Mouse (Mus musculus) embryonic facial prominence, embryonic 13.5 days (tissue): ENCODE results near the gene Slamf7. TPM values are rescaled to one million over a fixed set of nuclear protein-coding genes. Genes with fewer than 3 reads are reported as not detected.
"Not testable (repeated sequence)": the region's sequence is repeated elsewhere in the genome, so short reads cannot be mapped to it uniquely, and the experiment has no call there.

Source experiments
- ATAC-seq: fragments of 200-750 bp; cut with Nextera tagmentation; 2 replicates; pipeline ENCODE4 v1.8.0; 2017; ENCODE audit warnings: low read depth; ENCODE audit not compliant: insufficient number of reproducible peaks, insufficient read depth, low FRiP score, low TSS enrichment
- H3K27ac ChIP-seq: fragments of 300-500 bp; sonication (generic); 2 replicates; pipeline ENCODE4 v1.5.1; 2015; ENCODE audit warnings: moderate library complexity, mild to moderate bottlenecking, inconsistent platforms
- H3K27me3 ChIP-seq: fragments of 300-500 bp; sonication (generic); 2 replicates; pipeline ENCODE4 v1.6.1; 2015; ENCODE audit warnings: mild to moderate bottlenecking, inconsistent platforms
- H3K36me3 ChIP-seq: fragments of 300-500 bp; sonication (generic); 2 replicates; pipeline ENCODE4 v1.6.1; 2015; ENCODE audit warnings: mild to moderate bottlenecking, inconsistent platforms
- H3K4me1 ChIP-seq: fragments of 300-500 bp; sonication (generic); 2 replicates; pipeline ENCODE4 v1.6.1; 2015; ENCODE audit warnings: inconsistent platforms
- H3K4me2 ChIP-seq: fragments of 300-500 bp; sonication (generic); 2 replicates; pipeline ENCODE4 v1.6.1; 2015; ENCODE audit warnings: moderate library complexity, mild to moderate bottlenecking, inconsistent platforms
- H3K4me3 ChIP-seq: fragments of 300-500 bp; sonication (generic); 2 replicates; pipeline ENCODE4 v1.5.1; 2015; ENCODE audit warnings: mild to moderate bottlenecking, inconsistent platforms
- H3K9ac ChIP-seq: fragments of 300-500 bp; sonication (generic); 2 replicates; pipeline ENCODE4 v1.6.1; 2015; ENCODE audit warnings: mild to moderate bottlenecking, inconsistent platforms
- H3K9me3 ChIP-seq: fragments of 300-500 bp; sonication (generic); 2 replicates; pipeline ENCODE4 v1.6.1; 2016; ENCODE audit warnings: inconsistent platforms
- WGBS: fragments of 180-500 bp; shearing (Covaris S2); methylation state at CpG from one replicate; pipeline ENCODE4 v1.1.7; 2015; ENCODE audit warnings: mixed read lengths; 5-methylcytosine and 5-hydroxymethylcytosine counted together
- polyA plus RNA-seq: library from polyadenylated mRNA; unstranded; fragments of >200 nt; fragmentation: Nextera tagmentation; extraction: Ambion mirVana; gene quantifications from 2 replicates; pipeline ENCODE4 v1.2.1, GENCODE M21; 2015

The Slamf7 gene
- polyA plus RNA-seq, result not detected in 2 replicates

DNA sequence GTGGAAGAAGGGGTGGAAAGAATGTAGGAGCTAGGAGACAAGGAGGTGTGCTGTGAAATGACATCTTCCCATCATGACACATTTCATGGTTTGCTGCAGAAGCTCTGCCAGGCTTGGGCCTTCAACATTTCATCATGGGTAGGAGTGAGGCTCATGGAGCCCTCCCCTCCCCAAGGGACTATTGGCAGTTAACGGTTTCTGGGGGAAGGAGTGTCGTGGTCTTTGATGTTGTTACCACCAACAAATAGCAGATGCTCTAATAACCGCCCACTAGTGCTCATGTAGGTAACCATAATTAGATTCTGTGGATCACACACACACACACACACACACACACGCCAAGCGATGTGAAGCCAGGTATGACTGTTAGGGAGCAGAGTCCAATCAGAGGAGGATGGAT, at the start of gene Slamf7:
Gene Slamf7, minus strand, starts transcription at position 302 of the 400 bp plus-strand sequence.
- WGBS, result 85% methylated on average over 5 of the region's 5 CpGs
- no peaks in the 10 kb centered on the region for H3K36me3 ChIP-seq
- no peaks in the 10 kb centered on the region for H3K9me3 ChIP-seq

DNA sequence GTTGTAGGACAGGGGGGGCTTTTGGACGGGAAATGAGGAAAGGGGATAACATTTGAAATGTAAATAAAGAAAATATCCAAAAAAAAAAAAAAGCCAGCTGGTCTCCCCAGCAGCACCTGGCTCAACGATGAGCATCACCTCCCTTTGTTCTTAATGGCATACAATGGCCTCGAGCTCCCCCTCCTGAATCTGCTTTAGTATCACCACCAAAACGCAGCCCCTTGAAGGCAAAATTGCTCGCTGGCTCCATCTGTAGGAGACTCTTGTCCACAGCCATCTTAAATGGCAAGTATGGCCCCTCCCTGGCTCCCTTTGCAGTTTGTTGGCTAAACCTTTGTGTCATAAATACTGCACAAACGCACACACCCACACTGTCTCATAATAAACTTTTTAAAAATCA, 46.1 kb upstream of the Slamf7 start:
- Histone ChIP-seq H3K4me1 (no peaks in the 10 kb centered on the region), H3K36me3 (no peaks in the 10 kb centered on the region), H3K4me3 (no peak overlapping the region), H3K9me3 (no peaks in the 10 kb centered on the region), H3K27me3 (no peaks in the 10 kb centered on the region), H3K27ac (no peak overlapping the region), H3K4me2 (no peak overlapping the region), H3K9ac (no peak overlapping the region)
- no peak for ATAC-seq
- WGBS, result 19% methylated on average over 6 of the region's 6 CpGs

More for the DNA sequence above, at the start of gene Slamf7:
- H3K27ac ChIP-seq, result no peak within 1 kb of the TSS
- H3K4me1 ChIP-seq, result no peaks in the 10 kb centered on the region
- no peaks in the 10 kb centered on the region for H3K27me3 ChIP-seq
- H3K4me2 ChIP-seq, result no peak within 1 kb of the TSS
- no peak within 1 kb of the TSS for H3K4me3 ChIP-seq
- H3K9ac ChIP-seq, result no peak within 1 kb of the TSS
- ATAC-seq, result no peak

DNA sequence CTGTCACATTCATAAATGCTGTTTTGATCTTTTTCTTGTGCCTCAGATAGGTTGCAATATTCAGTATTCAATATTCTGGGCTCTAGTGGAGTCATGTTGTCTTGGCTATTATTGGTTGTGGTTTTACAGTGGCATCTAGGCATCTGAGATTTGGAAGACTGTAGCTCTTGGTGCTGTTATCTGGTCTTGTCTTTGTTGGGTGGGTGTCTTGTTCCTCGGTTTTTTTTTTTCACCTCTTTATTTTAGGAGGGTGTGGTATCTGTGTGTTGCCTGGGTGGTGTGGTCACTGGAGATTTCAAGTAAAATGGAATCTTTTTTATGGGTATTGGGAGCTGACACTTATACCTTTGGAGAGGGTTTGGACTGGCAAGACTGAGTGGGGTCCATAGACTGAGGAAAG, 41.1 kb upstream of the Slamf7 start:
- Histone ChIP-seq H3K27me3 (no peaks in the 10 kb centered on the region), H3K4me2 (no peak overlapping the region), H3K9ac (no peak overlapping the region), H3K27ac (no peak overlapping the region), H3K36me3 (no peaks in the 10 kb centered on the region), H3K4me3 (no peak overlapping the region), H3K4me1 (no peaks in the 10 kb centered on the region), H3K9me3 (0 out of 2 replicates have a peak, but pooled peaks cover 4% of the 10 kb centered on the region)
- 61% methylated on average over 1 of the region's 1 CpGs for WGBS
- no peak for ATAC-seq

DNA sequence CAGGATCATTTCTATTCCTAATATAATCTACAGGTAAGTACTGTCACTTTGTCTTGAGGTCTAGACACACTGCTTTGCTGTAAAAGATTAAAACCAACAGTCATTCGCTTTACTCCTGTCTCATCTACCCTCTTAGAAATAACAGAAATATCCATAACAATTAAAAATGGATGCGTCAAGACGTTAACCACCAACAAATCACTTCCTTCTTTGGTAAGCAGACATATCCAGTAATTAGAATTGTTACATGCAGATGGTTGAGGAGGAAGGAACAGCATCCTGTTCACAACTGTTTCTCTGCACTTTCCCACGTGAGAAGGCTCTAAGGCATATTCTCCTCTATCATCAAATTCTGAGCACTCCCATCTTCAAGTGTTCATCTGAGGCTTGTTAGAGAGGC, 34.5 kb upstream of the Slamf7 start:
- no peak overlapping the region for H3K9ac ChIP-seq
- 81% methylated on average over 4 of the region's 4 CpGs for WGBS
- no peak overlapping the region for H3K27ac ChIP-seq
- no peak for ATAC-seq
- H3K4me2 ChIP-seq, result no peak overlapping the region
- no peaks in the 10 kb centered on the region for H3K27me3 ChIP-seq
- no peak overlapping the region for H3K4me3 ChIP-seq
- no peaks in the 10 kb centered on the region for H3K36me3 ChIP-seq
- H3K9me3 ChIP-seq, result 0 out of 2 replicates have a peak, but pooled peaks cover under 1% of the 10 kb centered on the region
- no peaks in the 10 kb centered on the region for H3K4me1 ChIP-seq

DNA sequence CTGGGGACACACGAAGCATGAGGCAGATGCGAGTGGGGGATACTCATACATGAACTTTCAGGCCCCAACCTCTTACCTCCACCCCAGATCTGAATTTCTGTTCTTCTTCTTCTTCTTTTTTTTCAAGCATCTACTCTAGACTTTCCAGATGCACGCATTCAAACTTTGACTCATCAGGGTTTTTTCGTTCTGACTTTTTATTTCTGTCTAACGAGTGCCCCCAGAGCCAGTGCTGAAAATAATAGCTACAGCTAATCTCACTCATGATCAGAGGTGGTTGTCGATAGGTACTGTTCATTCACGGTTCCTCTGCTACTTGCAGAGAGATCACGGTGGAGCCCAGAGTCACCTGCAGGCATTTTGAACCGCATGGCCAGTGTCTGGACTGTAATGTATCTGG, 32.1 kb upstream of the Slamf7 start:
- no peaks in the 10 kb centered on the region for H3K4me1 ChIP-seq
- H3K9me3 ChIP-seq, result no peaks in the 10 kb centered on the region
- no peaks in the 10 kb centered on the region for H3K36me3 ChIP-seq
- 90% methylated on average over 9 of the region's 9 CpGs for WGBS
- H3K27ac ChIP-seq, result no peak overlapping the region
- H3K27me3 ChIP-seq, result no peaks in the 10 kb centered on the region
- no peak overlapping the region for H3K4me2 ChIP-seq
- H3K4me3 ChIP-seq, result no peak overlapping the region
- no peak overlapping the region for H3K9ac ChIP-seq
- no peak for ATAC-seq

DNA sequence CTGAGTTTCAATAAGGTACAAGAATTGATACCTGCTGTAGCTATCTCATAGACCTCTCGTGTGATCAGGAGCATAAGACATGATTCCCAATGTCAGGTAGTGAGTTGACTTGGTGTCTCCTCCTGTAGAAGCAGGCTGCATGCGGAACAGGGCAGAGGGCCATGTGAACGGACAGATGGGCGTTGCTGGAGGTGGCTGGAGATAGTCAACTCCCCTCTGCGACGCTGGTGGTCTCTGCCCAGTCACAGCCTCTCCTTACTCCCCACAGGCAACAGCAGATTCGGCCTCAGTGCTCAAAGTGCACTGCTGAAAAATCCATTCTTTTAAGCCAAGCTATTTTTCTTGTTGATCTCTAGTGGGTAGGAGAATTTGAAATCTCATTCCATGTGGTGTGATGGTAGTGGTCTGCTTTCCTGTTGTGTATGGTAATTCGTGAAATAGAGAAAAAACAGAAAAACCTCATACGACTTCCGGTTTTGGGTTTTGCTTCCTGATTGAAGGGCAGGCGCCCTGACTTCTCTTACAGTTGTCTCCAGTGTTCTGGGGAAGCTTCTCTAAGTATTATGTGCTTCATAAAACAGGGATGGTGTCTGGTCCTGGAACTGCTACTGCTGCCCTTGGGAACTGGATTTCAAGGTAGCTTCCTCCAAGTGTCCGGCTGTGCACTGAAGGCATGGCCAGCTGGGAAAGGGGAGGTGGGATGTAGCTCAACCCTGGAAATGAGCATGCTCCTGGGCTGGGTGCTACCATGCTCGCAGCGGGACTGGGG, 28.9 kb upstream of the Slamf7 start, which contains the start of gene Cd48:
Gene Cd48, plus strand, starts transcription at position 479 of the 769 bp plus-strand sequence.
- ATAC-seq, result no peak

DNA sequence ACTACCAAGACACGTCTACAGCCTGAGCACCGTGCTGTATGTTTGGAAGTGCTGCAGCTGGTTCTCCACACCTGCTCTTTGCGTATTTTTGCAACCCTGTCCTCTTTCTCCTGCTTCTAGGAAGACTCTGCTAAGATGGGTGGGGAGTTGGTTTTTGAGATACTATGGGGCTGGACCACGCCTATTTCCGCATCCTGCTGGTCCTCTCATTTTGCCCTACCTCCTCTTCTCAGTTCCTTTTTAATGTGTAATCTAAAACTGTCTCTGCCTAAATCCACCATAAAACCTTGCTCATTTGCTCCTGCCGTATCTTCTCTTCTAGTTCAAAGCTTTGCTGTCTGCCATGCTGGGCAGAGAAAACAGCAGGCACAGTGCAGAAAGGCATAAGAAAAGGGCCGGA, 28.2 kb upstream of the Slamf7 start:
- H3K4me3 ChIP-seq, result no peak overlapping the region
- H3K36me3 ChIP-seq, result no peaks in the 10 kb centered on the region
- no peak overlapping the region for H3K4me2 ChIP-seq
- H3K9ac ChIP-seq, result no peak overlapping the region
- no peaks in the 10 kb centered on the region for H3K9me3 ChIP-seq
- H3K27ac ChIP-seq, result no peak overlapping the region
- ATAC-seq, result no peak
- WGBS, result 88% methylated on average over 7 of the region's 7 CpGs
- H3K4me1 ChIP-seq, result no peaks in the 10 kb centered on the region
- no peaks in the 10 kb centered on the region for H3K27me3 ChIP-seq

More for the DNA sequence above, 28.9 kb upstream of the Slamf7 start, which contains the start of gene Cd48:
- Histone ChIP-seq H3K4me1 (no peaks in the 10 kb centered on the region), H3K27me3 (no peaks in the 10 kb centered on the region), H3K27ac (no peak within 1 kb of the TSS), H3K36me3 (no peaks in the 10 kb centered on the region), H3K4me2 (no peak within 1 kb of the TSS), H3K9ac (no peak within 1 kb of the TSS), H3K4me3 (no peak within 1 kb of the TSS), H3K9me3 (no peaks in the 10 kb centered on the region)
- 85% methylated on average over 14 of the region's 14 CpGs for WGBS

DNA sequence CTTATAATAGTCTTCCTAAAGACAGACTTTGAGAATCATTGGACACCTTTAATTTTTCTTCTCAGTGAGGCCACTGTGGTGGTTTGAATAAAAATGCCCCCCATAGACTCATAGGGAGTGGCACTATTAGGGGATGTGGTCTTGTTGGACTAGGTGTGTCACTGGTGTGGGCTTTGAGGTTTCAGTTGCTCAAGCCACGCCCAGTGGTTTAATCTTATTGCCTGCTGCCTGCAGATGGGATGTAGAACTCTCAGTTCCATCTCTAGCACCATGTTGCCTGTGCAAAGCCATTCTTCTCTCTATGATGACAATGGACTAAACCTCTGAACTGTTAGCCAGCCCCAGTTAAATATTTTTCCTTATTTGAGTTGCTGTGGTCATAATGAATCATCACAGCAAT, 24.9 kb upstream of the Slamf7 start:
- Histone ChIP-seq H3K9me3 (no peaks in the 10 kb centered on the region), H3K9ac (no peak overlapping the region), H3K36me3 (no peaks in the 10 kb centered on the region), H3K4me1 (no peaks in the 10 kb centered on the region), H3K27me3 (no peaks in the 10 kb centered on the region), H3K4me3 (no peak overlapping the region), H3K27ac (no peak overlapping the region), H3K4me2 (no peak overlapping the region)
- ATAC-seq, result no peak
- 54% methylated on average over 1 of the region's 1 CpGs for WGBS

DNA sequence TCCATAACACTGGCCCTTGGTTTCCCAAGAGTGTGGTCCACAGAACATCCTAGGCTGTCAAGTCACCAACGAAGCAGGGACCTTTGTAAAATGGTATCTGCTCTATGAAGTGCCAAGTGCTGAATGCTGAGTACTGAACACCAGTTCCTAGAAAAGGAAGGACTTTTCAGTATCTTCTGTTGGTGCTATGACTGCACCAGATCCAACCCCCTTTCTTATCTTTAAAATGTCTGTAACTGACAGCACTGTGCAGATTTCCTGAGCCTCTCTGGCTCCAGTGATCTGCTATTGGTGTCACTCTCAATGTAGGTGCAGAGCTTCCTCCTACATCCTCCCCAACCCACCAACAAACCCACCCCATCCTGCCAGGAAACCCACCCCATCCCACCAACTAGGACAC, 21.6 kb upstream of the Slamf7 start:
- Histone ChIP-seq H3K4me1 (no peaks in the 10 kb centered on the region), H3K9me3 (no peaks in the 10 kb centered on the region), H3K4me3 (no peak overlapping the region), H3K27me3 (no peaks in the 10 kb centered on the region), H3K36me3 (no peaks in the 10 kb centered on the region), H3K4me2 (no peak overlapping the region), H3K27ac (no peak overlapping the region), H3K9ac (no peak overlapping the region)
- WGBS, result 72% methylated on average over 1 of the region's 1 CpGs
- ATAC-seq, result no peak

DNA sequence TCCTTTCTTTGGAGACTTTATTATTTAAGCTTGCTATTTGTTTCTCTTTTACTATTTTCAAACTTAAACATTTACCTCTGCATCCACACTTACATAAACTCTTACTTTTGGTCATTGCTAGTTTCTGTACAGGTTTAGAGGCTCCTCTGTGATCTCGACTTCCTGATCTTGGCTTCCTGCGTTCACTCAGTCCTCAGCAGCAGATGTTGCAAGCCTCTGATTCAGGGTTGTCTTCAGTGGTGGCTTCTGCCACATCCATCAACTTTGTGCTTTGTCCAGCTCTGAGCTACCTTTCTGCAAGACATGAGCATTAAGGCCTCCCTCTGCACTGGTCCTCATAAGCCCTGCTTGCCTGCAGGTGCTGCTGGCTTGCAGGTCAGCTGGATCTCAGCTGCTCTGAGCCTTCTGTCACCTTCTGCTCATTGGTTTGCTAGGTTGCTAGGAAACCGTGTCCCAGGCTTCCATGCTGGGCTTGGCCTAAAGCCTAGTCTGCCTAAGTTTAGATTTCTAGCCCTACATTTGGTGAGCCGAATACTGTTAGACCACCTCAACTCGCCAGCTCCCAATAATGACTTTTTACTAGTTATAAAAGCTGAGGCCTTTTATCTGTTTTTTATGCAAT, 20.1 kb upstream of the Slamf7 start:
- no peak for ATAC-seq

DNA sequence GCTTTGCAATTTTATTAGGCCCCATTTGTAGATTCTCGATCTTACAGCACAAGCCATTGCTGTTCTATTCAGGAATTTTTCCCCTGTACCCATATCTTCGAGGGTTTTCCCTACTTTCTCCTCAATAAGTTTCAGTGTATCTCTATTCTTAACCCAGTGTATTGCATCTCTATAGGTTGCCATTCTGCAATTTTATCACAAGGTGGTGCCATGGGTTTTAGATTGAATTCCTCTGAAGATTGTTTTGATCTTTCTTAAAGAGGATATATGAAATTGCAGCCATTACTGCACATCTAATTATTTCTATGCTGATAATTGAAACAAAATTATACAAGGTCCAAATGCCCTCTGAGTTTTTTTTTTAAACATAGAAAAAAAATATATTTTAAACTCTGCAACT, 19.6 kb upstream of the Slamf7 start:
- not testable (repeated sequence) for H3K27ac ChIP-seq, H3K36me3 ChIP-seq, H3K4me2 ChIP-seq, H3K27me3 ChIP-seq, H3K9ac ChIP-seq, ATAC-seq, H3K4me1 ChIP-seq, H3K4me3 ChIP-seq, H3K9me3 ChIP-seq
- 75% methylated on average over 2 of the region's 2 CpGs for WGBS

More for the DNA sequence above, 20.1 kb upstream of the Slamf7 start:
- 78% methylated on average over 5 of the region's 5 CpGs for WGBS
- H3K4me2 ChIP-seq, result no peak overlapping the region
- no peaks in the 10 kb centered on the region for H3K9me3 ChIP-seq
- no peak overlapping the region for H3K9ac ChIP-seq
- H3K4me1 ChIP-seq, result no peaks in the 10 kb centered on the region
- no peaks in the 10 kb centered on the region for H3K27me3 ChIP-seq
- H3K4me3 ChIP-seq, result no peak overlapping the region
- no peak overlapping the region for H3K27ac ChIP-seq
- H3K36me3 ChIP-seq, result no peaks in the 10 kb centered on the region

DNA sequence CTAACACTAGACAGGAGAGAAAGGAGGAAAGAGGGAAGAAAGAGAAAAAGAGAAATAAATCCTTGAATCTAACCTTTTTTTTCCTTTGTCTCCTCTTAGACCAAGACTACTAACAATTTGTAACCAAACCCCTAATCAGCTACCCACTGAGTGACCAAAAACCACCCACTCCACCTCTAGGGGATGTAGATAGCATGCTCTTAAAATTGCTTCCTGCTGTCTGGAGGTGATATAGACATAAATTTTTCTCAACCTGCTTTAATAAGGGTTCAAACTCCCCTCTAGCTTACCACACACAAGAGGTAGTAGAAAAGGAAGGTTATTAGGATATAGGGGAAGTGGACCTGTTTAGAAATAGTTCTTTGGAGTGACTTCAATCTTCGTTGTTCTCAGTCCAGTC, 14.3 kb upstream of the Slamf7 start:
- Histone ChIP-seq H3K4me1 (no peaks in the 10 kb centered on the region), H3K9me3 (0 out of 2 replicates have a peak, but pooled peaks cover 4% of the 10 kb centered on the region), H3K36me3 (no peaks in the 10 kb centered on the region), H3K9ac (no peak overlapping the region), H3K4me3 (no peak overlapping the region), H3K27me3 (no peaks in the 10 kb centered on the region), H3K4me2 (no peak overlapping the region), H3K27ac (no peak overlapping the region)
- no peak for ATAC-seq
- WGBS, result 66% methylated on average over 1 of the region's 1 CpGs
